Mouse (Mus musculus): Measurements from ENCODE around the gene Nudc. TPM values are rescaled to one million over a fixed set of nuclear protein-coding genes. Genes with fewer than 3 reads are reported as not detected.

Gene Nudc
- polyA plus RNA-seq (2012; rRNA removed) = 210 and 219 TPM in 2 replicates

DNA sequence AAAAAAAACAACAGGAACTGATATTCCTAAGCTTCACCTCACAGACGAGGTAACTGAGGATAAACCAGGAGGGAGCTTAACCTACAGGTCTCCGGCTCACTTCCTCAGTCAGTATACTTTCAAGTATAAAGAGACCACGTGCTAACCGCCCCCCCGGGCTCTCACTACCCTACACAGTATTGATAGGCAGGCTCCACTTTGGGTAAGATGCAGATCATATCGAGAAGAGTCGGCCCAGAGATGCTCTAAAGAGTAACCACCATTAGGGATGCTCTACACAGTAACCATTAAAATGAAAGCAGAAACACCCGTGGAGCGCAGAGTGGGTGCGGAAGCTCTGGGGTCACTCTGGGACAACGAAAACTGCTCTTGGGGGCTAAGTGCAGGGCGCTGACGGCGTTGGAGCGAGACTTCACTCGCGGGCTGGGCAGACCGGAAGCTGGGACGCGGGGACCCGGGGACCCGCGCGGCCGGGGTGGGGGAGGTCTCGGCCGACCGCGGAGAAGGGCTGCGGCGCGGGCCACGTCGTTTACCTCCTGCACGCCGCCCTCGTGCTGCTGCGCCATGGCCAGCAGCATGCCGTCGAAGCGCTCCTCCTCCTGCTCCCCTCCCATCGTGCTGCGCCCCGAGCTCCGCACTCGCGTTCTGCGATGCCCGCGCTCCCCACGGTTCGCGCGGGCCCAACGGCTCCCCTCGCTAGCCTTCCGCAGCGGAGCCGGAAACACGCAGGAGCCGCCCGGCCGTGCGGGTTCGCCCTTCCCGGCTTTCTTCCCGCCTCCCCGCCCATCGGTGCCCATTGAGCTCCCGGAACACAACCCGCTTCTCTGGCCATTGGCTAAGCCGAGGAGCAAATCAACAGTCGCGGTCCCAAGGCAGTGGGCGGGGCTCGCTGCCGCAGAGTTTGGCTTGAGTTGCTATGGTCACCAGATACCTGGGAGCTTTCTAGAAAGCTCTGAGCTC lies at the start of gene Nudc:
Gene Nudc, minus strand, starts transcription at position 725 of the 960 bp plus-strand sequence.
- DNase-seq (ENCODE audit: extremely low spot score in 1 of 2, low spot score in 1 of 2) = peak; percentile 93 to 97

DNA sequence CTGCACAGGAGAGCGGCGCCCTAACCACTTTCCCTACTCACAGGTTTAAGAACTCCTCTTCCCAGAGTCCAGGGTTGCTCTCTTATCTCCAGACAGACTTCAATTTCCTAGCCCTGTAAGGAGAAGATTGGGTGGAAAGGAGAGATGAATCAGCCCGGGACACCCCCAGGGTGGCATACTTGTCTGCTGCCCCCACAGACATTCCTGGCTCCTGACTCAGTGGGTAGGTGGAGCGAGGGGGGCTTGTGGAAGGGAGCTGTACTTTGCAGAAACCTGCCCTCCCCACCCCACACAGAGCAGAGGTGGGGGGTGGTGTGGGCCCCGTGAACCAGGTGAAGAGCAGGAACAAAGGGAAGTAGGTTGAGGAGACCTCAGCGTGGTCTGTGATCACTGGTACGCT lies 49.7 kb upstream of the Nudc start:
- DNase-seq (ENCODE audit: extremely low spot score in 1 of 2, low spot score in 1 of 2) = peak in 1 of 2 experiments; percentile 61

- DNase-seq (ENCODE audit: extremely low spot score in 1 of 2, low spot score in 1 of 2) = peak in 1 of 2 experiments; percentile 80
These were observed 46.8 kb upstream of the Nudc start for GRCm38 (mm10) chr4:133592570-133592969.

- peak; percentile 64 to 89 for DNase-seq (ENCODE audit: extremely low spot score in 1 of 2, low spot score in 1 of 2)
These were observed 38.5 kb upstream of the Nudc start, which contains the start of gene Gpn2 for GRCm38 (mm10) chr4:133584059-133584951. TSS of gene Gpn2 (plus strand) at chr4:133584362.

DNA sequence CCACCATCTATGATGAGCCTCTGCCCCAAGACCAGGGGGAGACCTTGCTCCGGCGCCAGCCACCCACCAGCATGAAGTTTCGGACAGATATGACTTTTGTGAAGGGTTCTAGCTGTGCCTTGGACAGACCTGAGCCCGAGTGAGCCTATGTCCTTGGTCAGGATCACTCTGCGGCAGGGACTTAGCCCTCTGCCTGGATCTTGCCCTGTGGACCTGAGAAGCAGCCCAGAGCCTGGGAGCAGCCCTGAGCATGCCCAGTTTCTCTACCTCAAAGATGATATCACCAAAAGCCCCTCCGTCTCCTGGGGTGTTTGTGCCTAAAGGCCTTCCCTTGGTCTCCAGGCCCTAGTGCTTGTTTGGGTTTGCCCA lies 37.9 kb upstream of the Nudc start:
- DNase-seq (ENCODE audit: extremely low spot score in 1 of 2, low spot score in 1 of 2) = no peak

- no peak for DNase-seq (ENCODE audit: extremely low spot score in 1 of 2, low spot score in 1 of 2)
These were observed 32.2 kb upstream of the Nudc start for GRCm38 (mm10) chr4:133577983-133578382.

DNA sequence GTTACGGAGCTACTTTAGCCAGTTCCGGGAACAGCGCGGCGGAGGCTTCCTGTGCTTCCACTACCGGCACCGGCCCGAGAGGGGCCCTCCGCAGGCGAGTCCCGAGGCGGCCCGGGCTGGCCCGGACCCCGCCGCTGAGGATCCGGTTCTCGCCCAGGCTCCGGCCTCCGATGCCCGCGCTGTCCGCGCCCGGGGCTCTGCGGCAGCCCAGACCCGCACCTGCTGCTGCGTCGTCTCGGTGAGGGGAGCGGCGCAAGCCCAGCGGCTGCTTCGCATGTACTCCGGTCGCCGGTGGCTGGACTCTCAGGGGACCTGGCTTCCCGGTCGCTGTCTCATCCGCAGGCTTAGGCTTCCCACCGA lies 29.0 kb upstream of the Nudc start:
- DNase-seq (ENCODE audit: extremely low spot score in 1 of 2, low spot score in 1 of 2) = no peak

GRCm38 (mm10) chr4:133574070-133574842 lies 28.5 kb upstream of the Nudc start, which contains the start of gene Gpatch3:
TSS of gene Gpatch3 (plus strand) at chr4:133574745.
- DNase-seq (ENCODE audit: extremely low spot score in 1 of 2, low spot score in 1 of 2) = peak; percentile 82 to 94

DNA sequence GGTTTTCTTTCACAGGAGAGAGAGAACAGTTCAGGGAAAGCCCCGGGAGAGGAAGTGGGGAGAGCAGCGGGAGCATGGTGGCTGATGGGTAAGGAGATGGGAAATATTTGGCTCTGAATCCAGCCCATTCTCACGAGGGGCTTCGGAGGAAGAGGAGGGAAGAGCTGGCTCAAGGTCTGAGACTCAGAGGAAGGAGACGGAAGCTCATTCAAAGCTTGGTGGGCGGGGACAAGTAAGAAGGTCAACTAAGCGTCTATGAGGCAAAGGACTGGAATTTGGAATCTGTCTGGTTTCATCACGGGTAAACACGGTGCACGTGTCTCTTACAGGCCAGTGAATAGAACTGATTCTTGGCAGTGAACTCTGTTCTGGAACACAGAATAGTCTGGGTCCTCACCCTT lies 24.3 kb upstream of the Nudc start:
- no peak for DNase-seq (ENCODE audit: extremely low spot score in 1 of 2, low spot score in 1 of 2)

DNA sequence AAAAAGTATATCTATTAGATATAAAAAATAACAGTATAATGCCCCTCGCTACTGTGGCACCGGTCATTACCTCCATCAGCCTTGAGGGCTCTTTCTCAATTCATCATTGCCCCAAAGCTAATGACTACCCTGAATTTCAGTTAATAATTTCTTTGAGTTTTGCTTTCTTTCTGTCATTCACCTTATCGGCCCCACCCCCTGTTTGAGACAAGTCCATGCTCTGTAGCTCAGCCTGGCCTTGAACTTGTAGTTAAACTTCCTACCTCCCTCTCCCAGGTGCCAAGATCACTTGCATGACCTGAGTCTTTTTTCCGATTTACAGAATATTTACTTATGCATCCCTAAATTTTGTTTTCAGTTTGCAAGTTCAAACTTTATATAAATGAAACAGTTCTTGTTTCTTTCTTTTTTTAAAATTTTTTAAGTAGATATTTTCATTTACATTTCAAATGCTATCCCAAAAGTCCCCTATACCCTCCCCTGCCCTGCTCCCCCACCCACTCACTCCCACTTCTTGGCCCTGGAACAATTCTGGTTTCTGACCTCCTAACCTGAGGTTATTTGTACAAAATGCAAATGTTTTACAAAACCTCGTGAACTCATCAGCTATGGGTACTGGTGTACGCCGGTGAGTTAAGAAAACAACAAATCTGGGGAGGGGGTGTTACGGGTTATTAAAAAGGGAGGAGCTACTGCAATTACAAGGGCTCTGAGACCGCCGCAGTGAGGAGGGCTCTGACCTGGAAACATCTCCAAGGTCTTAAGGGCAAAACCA lies 23.7 kb upstream of the Nudc start:
- no peak for DNase-seq (ENCODE audit: extremely low spot score in 1 of 2, low spot score in 1 of 2)

- DNase-seq (ENCODE audit: extremely low spot score in 1 of 2, low spot score in 1 of 2) = no peak
These were observed 21.5 kb upstream of the Nudc start for GRCm38 (mm10) chr4:133567251-133567650.

GRCm38 (mm10) chr4:133563123-133563571 lies 17.4 kb upstream of the Nudc start:
- DNase-seq (ENCODE audit: extremely low spot score in 1 of 2, low spot score in 1 of 2) = no peak

- DNase-seq (ENCODE audit: extremely low spot score in 1 of 2, low spot score in 1 of 2) = no peak
These were observed 15.8 kb upstream of the Nudc start for GRCm38 (mm10) chr4:133561622-133562021.

GRCm38 (mm10) chr4:133559846-133560245 lies 14.1 kb upstream of the Nudc start:
- DNase-seq (ENCODE audit: extremely low spot score in 1 of 2, low spot score in 1 of 2) = no peak

GRCm38 (mm10) chr4:133557041-133557717 lies 11.4 kb upstream of the Nudc start:
- DNase-seq (ENCODE audit: extremely low spot score in 1 of 2, low spot score in 1 of 2) = no peak

DNA sequence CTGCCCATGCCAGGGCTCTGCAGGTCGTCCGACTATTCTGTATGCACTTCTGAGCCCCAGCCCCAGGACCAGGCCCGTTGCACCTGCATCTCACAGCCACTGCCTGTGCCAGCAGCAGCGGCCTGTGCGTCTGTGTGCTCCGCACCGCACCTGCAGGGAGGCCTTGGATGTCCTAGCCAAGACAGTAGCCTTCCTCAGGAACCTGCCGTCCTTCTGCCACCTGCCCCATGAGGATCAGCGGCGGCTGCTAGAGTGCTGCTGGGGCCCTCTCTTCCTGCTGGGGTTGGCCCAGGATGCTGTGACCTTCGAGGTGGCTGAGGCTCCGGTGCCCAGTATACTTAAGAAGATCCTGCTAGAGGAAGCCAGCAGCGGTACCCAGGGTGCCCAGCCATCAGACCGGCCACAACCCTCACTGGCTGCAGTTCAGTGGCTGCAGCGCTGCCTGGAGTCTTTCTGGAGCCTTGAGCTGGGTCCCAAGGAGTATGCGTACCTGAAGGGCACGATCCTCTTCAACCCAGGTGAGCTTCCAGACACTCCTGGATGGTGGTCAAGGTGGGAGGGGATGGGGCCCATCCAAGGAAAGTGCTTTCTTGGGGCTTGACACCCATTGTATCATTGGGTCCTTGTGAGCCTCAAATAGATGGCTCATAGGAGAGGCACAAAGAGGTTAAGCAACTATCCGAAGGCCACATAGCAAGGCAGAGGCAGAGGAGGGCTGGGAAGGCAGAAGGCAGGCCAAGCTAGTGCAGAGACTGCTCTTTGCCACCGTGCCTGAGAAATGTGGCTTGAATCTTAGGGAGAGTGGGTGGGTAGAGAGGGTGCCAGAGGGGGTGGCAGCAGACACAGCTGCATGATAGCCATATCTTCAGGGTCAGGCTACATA lies 7.9 kb upstream of the Nudc start:
- no peak for DNase-seq (ENCODE audit: extremely low spot score in 1 of 2, low spot score in 1 of 2)

DNA sequence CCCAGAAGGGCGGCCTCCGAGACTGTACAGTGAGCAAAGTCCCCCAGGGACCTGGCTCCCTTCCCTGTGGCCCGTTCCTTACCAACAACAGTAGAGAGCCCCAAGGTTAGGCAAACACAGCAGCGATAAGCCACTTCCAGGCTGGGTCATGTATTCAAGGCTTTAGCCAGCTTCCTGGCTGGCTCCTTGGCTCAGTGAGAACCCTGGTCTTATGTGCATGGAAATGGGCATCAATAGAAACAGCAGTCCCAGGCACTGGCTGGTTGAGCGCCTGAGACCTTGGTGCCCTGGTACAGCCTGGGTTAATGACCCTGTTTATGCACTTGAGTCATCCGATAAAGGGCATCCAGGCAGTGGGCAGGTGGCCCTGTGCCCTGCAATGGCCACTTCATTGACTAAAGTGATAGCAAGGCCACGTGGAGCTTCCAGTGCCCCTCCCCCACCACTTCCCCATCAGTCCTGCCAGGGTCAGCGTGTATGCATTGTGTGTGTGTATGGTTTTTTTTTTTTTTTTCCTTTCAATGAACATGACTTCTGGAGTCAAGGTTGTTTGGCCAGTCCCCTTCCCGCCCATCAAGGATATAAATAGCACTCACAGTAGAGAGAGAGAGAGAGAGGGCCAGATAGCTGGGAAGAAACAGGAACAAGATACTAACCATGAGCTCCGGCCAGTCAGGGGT lies 7.1 kb upstream of the Nudc start, which contains the start of gene Nr0b2:
Gene Nr0b2, plus strand, starts transcription at position 609 of the 680 bp plus-strand sequence.
- DNase-seq (ENCODE audit: extremely low spot score in 1 of 2, low spot score in 1 of 2) = no peak

Measured in frontal cortex, adult 2 months (tissue).